Mouse (Mus musculus): Measurements from ENCODE around the gene Cnn2. TPM values are rescaled to one million over a fixed set of nuclear protein-coding genes. Genes with fewer than 3 reads are reported as not detected.

Gene Cnn2
- 1 to 10 TPM; 5.4 to 5.6 TPM for total RNA-seq (2021)
- long read RNA-seq, experiment 1, partial matches to known transcripts: 0 of 3 reads
- long read RNA-seq, experiment 1, other reads (novel, unspliced or antisense): 1 of 3 reads
- long read RNA-seq, experiment 2, transcript Cnn2-201 (7 exons, 2,460 nt): major isoform, 8 of 8 reads
- long read RNA-seq, experiment 2, partial matches to known transcripts: 0 of 8 reads
- long read RNA-seq, experiment 2, other reads (novel, unspliced or antisense): 0 of 8 reads

- Histone ChIP-seq H3K4me3 (peak within 1 kb of the TSS; percentile 54), H3K27ac (peak within 1 kb of the TSS; percentile 64)
- no peak for DNase-seq (ENCODE audit: low spot score in 2 of 2)
- no peak for TF ChIP-seq CTCF (conservative IDR thresholded peaks at IDR 0.05)
Measured at GRCm38 (mm10) chr10:79988506-79989271, at the start of gene Cnn2. Gene Cnn2, plus strand, starts transcription at chr10:79988584.

GRCm38 (mm10) chr10:79940749-79941148 lies 47.6 kb upstream of the Cnn2 start:
- no peak for DNase-seq (ENCODE audit: low spot score in 2 of 2)
- no peak for TF ChIP-seq CTCF (conservative IDR thresholded peaks at IDR 0.05)
- H3K27ac ChIP-seq: no peak overlapping the region
- H3K4me3 ChIP-seq: no peak overlapping the region

GRCm38 (mm10) chr10:79942988-79943387 lies 45.4 kb upstream of the Cnn2 start:
- TF ChIP-seq CTCF (conservative IDR thresholded peaks at IDR 0.05): no peak
- H3K27ac ChIP-seq: no peak overlapping the region
- H3K4me3 ChIP-seq: no peak overlapping the region
- DNase-seq (ENCODE audit: low spot score in 2 of 2): no peak

- Histone ChIP-seq H3K27ac (no peak overlapping the region), H3K4me3 (no peak overlapping the region)
- no peak for TF ChIP-seq CTCF (conservative IDR thresholded peaks at IDR 0.05)
- no peak for DNase-seq (ENCODE audit: low spot score in 2 of 2)
Measured at GRCm38 (mm10) chr10:79943471-79943901, 44.9 kb upstream of the Cnn2 start.

GRCm38 (mm10) chr10:79945507-79946234 lies 42.7 kb upstream of the Cnn2 start:
- no peak for TF ChIP-seq CTCF (conservative IDR thresholded peaks at IDR 0.05)
- Histone ChIP-seq H3K27ac (no peak overlapping the region), H3K4me3 (no peak overlapping the region)
- DNase-seq (ENCODE audit: low spot score in 2 of 2): no peak

GRCm38 (mm10) chr10:79946752-79947322 lies 41.5 kb upstream of the Cnn2 start:
- TF ChIP-seq CTCF (conservative IDR thresholded peaks at IDR 0.05): no peak
- no peak for DNase-seq (ENCODE audit: low spot score in 2 of 2)
- no peak overlapping the region for H3K27ac ChIP-seq

GRCm38 (mm10) chr10:79947502-79947901 lies 40.9 kb upstream of the Cnn2 start:
- no peak overlapping the region for H3K27ac ChIP-seq
- DNase-seq (ENCODE audit: low spot score in 2 of 2): no peak

More at GRCm38 (mm10) chr10:79946752-79947322, 41.5 kb upstream of the Cnn2 start:
- H3K4me3 ChIP-seq: no peak overlapping the region

GRCm38 (mm10) chr10:79949873-79950272 lies 38.5 kb upstream of the Cnn2 start:
- Histone ChIP-seq H3K4me3 (no peak overlapping the region), H3K27ac (no peak overlapping the region)
- no peak for TF ChIP-seq CTCF (conservative IDR thresholded peaks at IDR 0.05)
- DNase-seq (ENCODE audit: low spot score in 2 of 2): no peak

More at GRCm38 (mm10) chr10:79947502-79947901, 40.9 kb upstream of the Cnn2 start:
- no peak for TF ChIP-seq CTCF (conservative IDR thresholded peaks at IDR 0.05)
- no peak overlapping the region for H3K4me3 ChIP-seq

GRCm38 (mm10) chr10:79950661-79951060 lies 37.7 kb upstream of the Cnn2 start:
- Histone ChIP-seq H3K4me3 (no peak overlapping the region), H3K27ac (no peak overlapping the region)
- no peak for DNase-seq (ENCODE audit: low spot score in 2 of 2)
- TF ChIP-seq CTCF (conservative IDR thresholded peaks at IDR 0.05): no peak

- peak in 1 of 2 experiments; percentile 49 for DNase-seq (ENCODE audit: low spot score in 2 of 2)
- Histone ChIP-seq H3K27ac (no peak overlapping the region), H3K4me3 (no peak overlapping the region)
- peak; percentile 87 for TF ChIP-seq CTCF (conservative IDR thresholded peaks at IDR 0.05)
Measured at GRCm38 (mm10) chr10:79953946-79954345, 34.4 kb upstream of the Cnn2 start.

GRCm38 (mm10) chr10:79955691-79956090 lies 32.7 kb upstream of the Cnn2 start:
- Histone ChIP-seq H3K27ac (no peak overlapping the region), H3K4me3 (no peak overlapping the region)
- no peak for DNase-seq (ENCODE audit: low spot score in 2 of 2)
- no peak for TF ChIP-seq CTCF (conservative IDR thresholded peaks at IDR 0.05)

GRCm38 (mm10) chr10:79956643-79957154 lies 31.7 kb upstream of the Cnn2 start:
- no peak overlapping the region for H3K27ac ChIP-seq
- TF ChIP-seq CTCF (conservative IDR thresholded peaks at IDR 0.05): no peak
- no peak overlapping the region for H3K4me3 ChIP-seq
- DNase-seq (ENCODE audit: low spot score in 2 of 2): no peak

All from layer of hippocampus, adult 2 months (tissue).